Mouse (Mus musculus) c-Kit-negative CD71-positive TER-119-positive erythroid progenitor cells, embryonic 14.5 days (primary cell): ENCODE results near the gene Srp14.

Experiments
- DNase-seq: peaks from one replicate; pipeline ENCODE4 v3.0.0-alpha.2; 2013; ENCODE audit warnings: low read depth, low spot score

Srp14 gene

GRCm38 (mm10) chr2:118490241-118491091 lies 11.0 kb upstream of the Srp14 start:
- no peak for DNase-seq

GRCm38 (mm10) chr2:118487806-118488205 lies 8.3 kb upstream of the Srp14 start:
- no peak for DNase-seq

- peak; percentile 40 for DNase-seq
Measured at GRCm38 (mm10) chr2:118486933-118487332, 7.4 kb upstream of the Srp14 start.

DNA sequence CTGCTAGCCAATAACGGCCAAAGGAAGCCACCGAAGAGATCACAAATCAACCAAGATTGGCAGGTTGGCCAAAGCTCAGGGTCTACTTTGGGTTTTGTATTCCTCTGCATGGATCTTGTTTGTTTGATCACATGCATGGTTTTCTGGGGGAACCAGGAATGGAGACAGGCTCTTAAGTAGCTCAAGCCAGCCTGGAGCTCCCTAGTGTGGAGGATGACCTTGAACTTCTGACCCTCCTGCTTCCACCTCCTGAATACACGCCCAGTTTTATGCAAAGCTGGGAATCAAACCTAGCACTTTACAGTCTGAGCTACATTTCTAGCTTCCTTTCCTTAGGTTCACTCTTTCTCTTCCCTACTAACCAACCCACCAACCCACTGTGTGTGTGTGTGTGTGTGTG lies 5.9 kb upstream of the Srp14 start:
- no peak for DNase-seq

- DNase-seq: no peak
Measured at GRCm38 (mm10) chr2:118484386-118484898, 4.9 kb upstream of the Srp14 start.

GRCm38 (mm10) chr2:118483032-118483431 lies 3.5 kb upstream of the Srp14 start:
- DNase-seq: no peak

DNA sequence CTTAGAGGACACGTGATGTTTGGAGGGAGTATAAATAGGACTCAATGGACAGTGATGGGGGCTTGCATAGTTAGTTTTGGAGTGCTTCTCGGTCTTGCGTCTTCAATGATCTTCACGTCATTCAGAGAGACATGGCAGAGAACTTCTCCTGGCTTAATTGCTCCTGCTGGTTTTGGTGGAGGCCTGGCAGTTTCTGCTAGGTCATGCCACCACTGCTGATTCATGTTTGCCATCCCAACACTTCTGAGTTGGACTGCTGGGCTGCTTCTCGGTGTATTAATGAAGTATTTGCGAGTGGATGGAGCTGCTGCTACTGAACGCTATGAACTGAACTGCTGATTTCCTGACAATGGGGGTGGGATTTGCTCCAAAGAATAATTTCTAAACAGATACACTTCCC lies 1.4 kb upstream of the Srp14 start:
- peak; percentile 48 for DNase-seq

DNA sequence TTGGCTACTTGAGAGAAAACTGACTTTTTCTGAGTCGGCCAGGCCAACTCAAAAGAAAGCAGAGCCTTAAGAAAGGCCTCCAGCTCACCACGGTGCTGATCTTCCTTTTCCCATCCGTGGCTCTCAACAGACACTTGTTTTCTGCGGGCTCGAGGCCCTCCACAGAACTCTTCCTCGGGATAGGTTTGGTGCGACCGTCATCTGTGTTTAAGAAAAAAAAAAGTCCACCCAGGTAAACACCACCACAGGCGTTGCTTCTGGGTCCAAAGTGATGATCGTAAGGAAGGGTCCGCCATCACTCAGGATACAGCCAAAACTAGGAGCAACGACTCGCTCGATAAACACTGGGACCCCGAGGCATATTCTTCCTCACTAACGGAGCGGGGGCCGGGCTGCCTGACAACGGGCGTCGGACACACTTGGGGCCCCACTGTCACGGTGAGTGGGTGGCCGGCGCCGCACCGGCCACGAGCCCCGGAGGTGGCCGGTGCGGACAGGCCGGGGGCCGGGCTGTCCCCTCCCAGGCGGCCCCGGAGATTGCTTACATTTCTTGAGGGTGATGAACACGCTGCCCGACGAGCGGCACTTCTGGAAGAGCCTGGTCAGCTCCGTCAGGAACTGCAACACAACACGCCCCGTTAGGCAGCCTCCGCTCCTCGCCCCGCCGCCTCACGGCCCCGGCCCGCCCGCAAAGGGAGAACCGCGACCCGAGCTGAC lies 520 bp downstream of the Srp14 start:
- no peak for DNase-seq

GRCm38 (mm10) chr2:118468354-118468753 lies 11.2 kb downstream of the Srp14 start:
- DNase-seq: no peak

- DNase-seq: no peak
Measured at GRCm38 (mm10) chr2:118466601-118467000, 12.9 kb downstream of the Srp14 start.

GRCm38 (mm10) chr2:118465894-118466293 lies 13.6 kb downstream of the Srp14 start:
- no peak for DNase-seq

DNA sequence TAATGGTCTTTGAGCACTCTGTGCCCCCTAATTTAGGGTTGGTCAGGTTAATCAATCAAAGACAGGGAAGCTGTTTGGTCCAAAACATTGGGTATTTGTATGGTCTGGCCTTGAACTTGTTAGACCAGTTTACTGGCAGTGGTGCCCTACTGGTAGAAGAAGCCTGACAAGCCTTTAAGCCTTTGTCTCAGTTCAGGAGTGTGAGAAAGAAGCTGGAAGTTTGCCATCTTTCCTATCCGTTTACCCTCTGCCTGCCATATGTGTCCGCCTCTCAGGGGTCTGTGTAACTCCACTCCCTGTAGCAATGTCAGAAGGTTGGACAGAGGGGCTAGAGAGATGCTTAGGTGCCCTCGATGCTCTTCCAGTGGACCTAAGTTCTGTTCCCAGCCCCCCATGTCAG lies 15.1 kb downstream of the Srp14 start:
- no peak for DNase-seq

DNA sequence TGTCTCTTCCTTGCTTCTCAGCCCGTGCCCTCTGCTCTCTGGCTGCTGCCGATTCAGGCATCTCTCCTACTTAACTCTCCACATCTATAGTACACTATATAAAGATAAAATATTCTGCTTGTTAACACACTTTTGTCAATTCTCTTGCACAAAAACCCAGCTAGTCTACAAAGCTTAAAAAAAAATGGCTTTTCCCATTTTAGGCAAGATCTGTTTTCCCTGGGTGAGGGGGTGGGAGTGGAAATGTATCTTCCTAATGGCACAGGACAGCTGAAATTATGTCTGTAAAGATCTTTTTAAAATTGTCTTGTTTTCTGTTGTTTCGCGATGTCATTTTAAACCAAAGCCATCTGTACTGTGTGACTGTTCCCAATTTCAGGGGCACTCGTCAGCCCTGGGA lies 16.0 kb downstream of the Srp14 start:
- DNase-seq: no peak

- DNase-seq: no peak
Measured at GRCm38 (mm10) chr2:118461480-118462165, 17.9 kb downstream of the Srp14 start.

DNA sequence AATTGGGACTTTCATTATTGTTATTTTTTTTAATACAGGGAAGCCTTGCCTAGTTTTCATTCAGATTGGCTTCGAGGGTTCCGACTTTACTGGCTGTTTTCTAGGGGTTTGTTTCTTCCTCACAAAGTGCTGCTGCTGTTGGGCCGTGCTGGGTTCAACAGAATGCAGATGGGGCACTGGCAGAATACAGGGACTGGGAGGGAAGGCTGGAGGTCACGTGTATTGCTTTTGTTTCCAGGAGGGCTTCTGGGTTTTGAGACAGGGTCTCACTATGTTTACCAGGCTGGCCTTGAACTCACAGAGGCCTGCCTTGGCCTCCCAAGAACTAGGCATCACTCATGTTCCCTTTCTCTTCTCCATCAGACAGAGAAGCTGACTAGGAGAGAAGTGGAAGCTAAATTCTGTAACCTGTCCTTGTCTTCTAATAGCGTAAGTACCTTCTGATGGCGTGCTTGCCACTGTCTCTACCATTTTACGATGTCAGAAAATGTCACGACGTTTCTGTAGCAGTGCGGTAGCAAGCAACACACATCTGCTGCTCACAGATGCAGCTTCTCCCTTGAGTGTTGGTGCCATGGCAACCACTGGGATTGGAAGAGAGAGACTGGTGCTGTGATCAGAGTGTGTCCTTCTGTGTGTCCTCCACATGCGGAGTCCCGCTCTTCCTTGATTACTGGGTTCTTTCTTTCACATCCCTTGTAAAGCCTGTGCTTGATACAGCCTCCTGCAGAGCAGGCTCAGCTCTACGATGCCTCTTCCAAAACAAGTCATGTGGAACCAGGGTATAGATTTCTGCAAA lies 21.8 kb downstream of the Srp14 start:
- no peak for DNase-seq

- no peak for DNase-seq
Measured at GRCm38 (mm10) chr2:118457029-118457428, 22.5 kb downstream of the Srp14 start.

DNA sequence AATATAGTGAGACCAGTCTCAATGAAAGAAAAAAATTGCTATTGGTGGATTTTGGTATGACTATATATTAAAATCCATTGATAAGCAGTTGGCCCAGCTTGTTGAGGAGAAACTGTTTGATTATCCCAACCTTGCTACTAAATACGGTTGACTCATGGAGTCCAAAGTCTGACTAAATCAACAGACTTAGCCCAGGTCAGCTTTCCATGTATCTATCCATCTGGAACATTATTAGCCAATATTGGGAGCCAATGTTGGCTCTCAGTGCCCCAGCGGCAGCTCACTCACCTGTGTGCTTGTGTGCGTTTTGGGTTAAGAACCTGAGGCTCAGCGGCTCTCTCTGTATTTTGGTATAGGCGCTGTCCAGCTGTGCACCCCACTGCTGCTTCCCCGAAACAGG lies 28.5 kb downstream of the Srp14 start:
- DNase-seq: no peak

GRCm38 (mm10) chr2:118448181-118448580 lies 31.3 kb downstream of the Srp14 start:
- no peak for DNase-seq

DNA sequence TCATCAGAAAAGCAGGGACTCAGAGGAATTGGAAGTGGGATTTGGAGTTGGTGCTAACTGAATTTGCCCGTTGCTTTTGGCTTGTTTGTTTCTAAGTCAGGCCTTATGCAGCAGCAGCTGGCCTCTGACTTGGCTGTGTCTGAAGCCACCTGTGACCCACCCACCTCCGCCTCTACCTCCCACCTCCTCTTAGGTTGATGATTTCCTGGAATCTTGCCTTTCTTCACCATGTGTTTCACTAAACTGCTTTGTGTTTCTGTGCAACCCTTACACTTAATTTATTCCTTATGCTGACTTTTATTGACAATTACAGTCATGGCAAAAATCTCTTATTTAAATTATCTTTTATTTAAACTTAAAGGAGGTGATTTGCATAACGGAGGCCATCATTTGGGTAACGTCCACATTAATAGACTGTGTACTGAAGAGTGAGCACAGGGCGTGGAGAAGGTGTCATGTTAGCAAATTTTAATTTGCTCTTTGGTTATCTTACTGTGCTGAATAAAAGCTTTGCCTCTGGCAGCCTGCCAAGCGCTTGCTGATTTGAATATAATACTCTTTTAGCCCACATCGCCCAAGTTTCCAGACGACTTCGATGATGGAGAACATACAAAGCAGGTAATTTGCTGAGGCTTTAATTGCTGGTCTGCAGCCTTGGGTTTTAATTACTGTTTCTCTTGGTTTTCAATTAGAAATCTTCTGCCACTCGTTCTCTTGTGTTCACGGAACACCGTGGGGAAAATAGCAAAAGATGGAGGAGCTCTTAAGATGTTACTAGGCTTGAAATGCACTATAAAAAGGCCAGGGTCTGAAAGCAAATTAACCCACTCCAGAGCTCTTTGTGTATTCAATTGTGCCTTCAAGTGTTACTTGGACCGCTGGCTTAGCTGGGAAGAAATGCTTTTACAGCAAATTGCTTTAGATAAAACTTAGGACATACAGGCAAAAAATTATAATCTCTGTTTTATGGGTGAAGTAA lies 33.5 kb downstream of the Srp14 start:
- DNase-seq: no peak

GRCm38 (mm10) chr2:118442723-118443122 lies 36.8 kb downstream of the Srp14 start:
- no peak for DNase-seq
